Mouse (Mus musculus) lung, postnatal 0 days (tissue): ENCODE measurements around the gene Msl1.

ENCODE experiments used
- CTCF ChIP-seq: IDR thresholded peaks from 2 replicates; pipeline ENCODE4 v1.5.1; 2016; ENCODE audit warnings: antibody characterized with exemption, mild to moderate bottlenecking
- EP300 ChIP-seq: IDR thresholded peaks from 2 replicates; pipeline ENCODE4 v1.6.1; 2016; ENCODE audit warnings: antibody characterized with exemption, mild to moderate bottlenecking, control low read depth

DNA sequence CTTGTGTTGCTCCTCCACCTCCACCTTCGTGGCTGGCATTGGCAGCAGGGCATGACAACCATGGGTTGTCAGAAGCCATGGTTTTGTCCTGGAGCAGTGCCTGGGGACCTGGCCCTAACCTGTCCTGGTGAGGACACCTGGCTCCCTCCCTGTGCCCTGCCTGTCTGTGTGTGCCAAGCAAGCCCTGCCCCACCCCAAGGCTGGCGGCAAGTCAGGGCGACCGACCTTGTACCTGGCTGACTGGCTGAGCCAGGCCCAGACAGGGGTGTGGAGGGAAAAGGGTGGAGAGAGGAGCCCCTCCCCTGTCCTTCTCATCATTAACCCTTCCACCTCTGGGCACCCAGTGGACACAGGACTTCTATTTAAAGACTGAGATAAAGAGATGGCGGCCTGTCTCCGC is 44.1 kb downstream of the Msl1 start:
- TF ChIP-seq CTCF (no peak), EP300 (no peak)
